Mouse (Mus musculus): ENCODE data around the gene Itga9. TPM values are rescaled to one million over a fixed set of nuclear protein-coding genes. Genes with fewer than 3 reads are reported as not detected.

The Itga9 gene
- polyA plus RNA-seq, 1 experiment from 2014 or later, result 6.3 TPM

DNA sequence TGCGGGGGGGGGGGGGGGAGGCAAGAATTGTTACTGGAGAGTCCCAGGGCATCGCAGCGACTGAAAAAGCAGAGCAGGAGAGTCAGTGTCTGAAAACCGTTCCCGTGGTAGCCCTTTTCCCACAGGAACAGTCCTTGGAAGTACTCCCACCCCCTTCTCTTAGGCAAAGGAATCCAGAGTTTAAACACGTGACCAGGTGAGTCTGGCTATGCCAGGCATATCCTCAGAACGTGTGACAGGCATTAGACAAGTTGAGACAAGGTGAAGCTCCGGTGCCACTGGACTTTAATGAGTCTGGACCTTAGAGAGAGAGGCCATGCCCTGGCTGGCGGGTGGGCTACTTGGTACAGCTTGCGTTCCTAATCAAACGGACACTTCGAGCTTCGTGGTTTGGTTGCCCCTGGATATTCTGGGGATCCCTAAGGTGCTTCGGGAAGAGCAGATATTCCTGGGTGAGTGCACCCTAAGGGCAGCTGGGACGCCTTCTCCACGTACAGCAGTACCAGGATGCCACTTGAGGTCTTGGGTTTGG, 318.1 kb downstream of the Itga9 start:
- H3K27ac ChIP-seq (ENCODE audit: low read depth, low read length), result no peak overlapping the region
- 0 out of 2 replicates have a peak, but pooled peaks have one; percentile 1 for ATAC-seq (replicated peaks; ENCODE audit: low FRiP score)
- H3K27me3 ChIP-seq (ENCODE audit: control insufficient read depth, insufficient read depth, low read length), result no peaks in the 10 kb centered on the region
- WGBS, result 11% methylated on average over 16 of the region's 16 CpGs
- peak overlapping the region; percentile 96 for H3K4me2 ChIP-seq (ENCODE audit: low read depth, low read length, severe bottlenecking)
- H3K9ac ChIP-seq (ENCODE audit: low read length), result peak overlapping the region; percentile 60
- DNase-seq (ENCODE audit: low spot score), result no peak
- H3K4me1 ChIP-seq (replicated peaks; ENCODE audit: control insufficient read depth, insufficient read depth, low read length), result peaks cover 7% of the 10 kb centered on the region; the same call in 1 of the 2 replicates
- no peaks in the 10 kb centered on the region for H3K9me3 ChIP-seq (ENCODE audit: control insufficient read depth, low read length)
- peak overlapping the region; percentile 73 for H3K4me3 ChIP-seq (ENCODE audit: low read depth, low read length)
- H3K36me3 ChIP-seq (ENCODE audit: control insufficient read depth, insufficient read depth, low read length), result no peaks in the 10 kb centered on the region

DNA sequence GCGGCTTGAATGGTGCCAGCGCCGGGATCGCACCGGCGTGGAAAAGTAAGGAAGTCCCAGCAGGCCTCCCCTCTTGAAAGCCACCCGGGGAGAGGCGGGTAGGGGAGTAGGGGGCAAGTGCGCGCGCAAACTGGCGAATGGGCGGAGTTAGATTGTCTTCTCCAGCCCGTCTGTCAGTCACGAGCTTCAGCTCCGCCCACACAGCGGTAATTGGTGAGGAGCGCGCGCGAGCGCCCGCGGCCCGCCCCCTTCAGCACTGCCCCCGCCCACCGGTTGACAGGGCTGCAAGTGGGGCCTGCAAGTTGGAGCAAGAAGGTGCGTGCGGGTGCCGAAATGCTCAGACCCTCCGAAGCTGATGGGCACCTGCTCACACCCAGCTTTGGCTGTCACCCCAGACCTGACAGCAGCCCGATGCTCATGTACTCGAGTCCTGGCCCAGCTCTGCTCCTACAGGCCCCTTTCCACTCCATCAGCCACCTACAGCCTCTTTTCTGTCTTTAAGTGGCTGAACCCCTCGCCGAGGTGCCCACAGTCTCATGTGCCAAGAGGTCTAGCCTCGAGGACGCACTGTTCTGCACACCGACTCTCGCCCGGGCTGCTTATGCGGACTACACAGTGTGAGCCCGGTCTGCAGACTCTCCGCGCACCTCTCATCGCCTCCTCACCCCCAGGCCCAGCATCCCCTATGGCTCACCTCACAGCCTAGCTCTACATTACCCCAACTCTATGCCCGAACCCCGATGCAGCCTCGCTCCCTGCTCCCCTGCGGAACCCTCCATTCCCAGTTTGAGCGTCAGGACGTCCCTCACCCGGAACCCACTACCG, 319.0 kb downstream of the Itga9 start:
- H3K4me3 ChIP-seq (ENCODE audit: low read depth, low read length), result peak overlapping the region; percentile 73
- WGBS, result under 1% methylated on average over 53 of the region's 53 CpGs
- H3K27ac ChIP-seq (ENCODE audit: low read depth, low read length), result peak overlapping the region; percentile 59
- peak; percentile 89 for ATAC-seq (replicated peaks; ENCODE audit: low FRiP score)
- no peaks in the 10 kb centered on the region for H3K27me3 ChIP-seq (ENCODE audit: control insufficient read depth, insufficient read depth, low read length)
- peak; percentile 99 for DNase-seq (ENCODE audit: low spot score)
- peak overlapping the region; percentile 96 for H3K4me2 ChIP-seq (ENCODE audit: low read depth, low read length, severe bottlenecking)
- peaks cover 7% of the 10 kb centered on the region; the same call in 1 of the 2 replicates for H3K4me1 ChIP-seq (replicated peaks; ENCODE audit: control insufficient read depth, insufficient read depth, low read length)
- no peaks in the 10 kb centered on the region for H3K36me3 ChIP-seq (ENCODE audit: control insufficient read depth, insufficient read depth, low read length)
- H3K9me3 ChIP-seq (ENCODE audit: control insufficient read depth, low read length), result no peaks in the 10 kb centered on the region
- peak overlapping the region; percentile 82 for H3K9ac ChIP-seq (ENCODE audit: low read length)

DNA sequence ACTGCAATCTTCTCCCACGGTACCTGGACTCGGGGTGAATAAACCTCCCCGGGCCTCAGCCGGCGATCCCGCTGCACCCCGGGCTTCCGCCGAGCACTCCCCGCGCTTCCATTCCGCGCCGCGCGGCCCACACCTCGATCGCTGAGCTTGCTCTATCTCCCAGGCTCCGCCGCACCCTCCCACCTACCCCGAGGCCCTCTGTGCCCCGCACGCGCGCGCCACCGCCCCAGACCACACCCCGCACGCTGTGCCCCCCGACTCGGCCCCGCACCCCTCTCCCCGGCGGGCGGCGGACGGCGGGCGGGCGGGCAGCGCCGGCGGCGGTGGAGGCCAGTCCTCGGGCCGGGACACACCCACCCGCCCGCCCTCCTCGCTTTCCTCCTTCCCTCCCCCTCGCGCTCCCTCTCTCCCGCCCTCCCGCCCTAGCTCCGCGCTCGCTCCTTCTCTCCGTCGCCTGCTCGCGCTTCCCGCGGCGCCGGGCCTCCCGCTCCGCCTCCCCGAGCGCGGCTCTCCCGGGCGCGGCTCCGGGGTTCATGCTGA, 319.7 kb downstream of the Itga9 start, which contains the start of gene Ctdspl:
Gene Ctdspl (plus strand): TSS at position 343 of the 540 bp plus-strand sequence.
- WGBS, result under 1% methylated on average over 51 of the region's 73 CpGs
- DNase-seq (ENCODE audit: low spot score) (peak; percentile 80), ATAC-seq (replicated peaks; ENCODE audit: low FRiP score) (peak; percentile 53)
- no peaks in the 10 kb centered on the region for H3K9me3 ChIP-seq (ENCODE audit: control insufficient read depth, low read length)
- H3K27me3 ChIP-seq (ENCODE audit: control insufficient read depth, insufficient read depth, low read length), result no peaks in the 10 kb centered on the region
- H3K36me3 ChIP-seq (ENCODE audit: control insufficient read depth, insufficient read depth, low read length), result no peaks in the 10 kb centered on the region
- peak within 1 kb of the TSS; percentile 59 for H3K27ac ChIP-seq (ENCODE audit: low read depth, low read length)
- H3K9ac ChIP-seq (ENCODE audit: low read length), result peak within 1 kb of the TSS; percentile 82
- H3K4me1 ChIP-seq (replicated peaks; ENCODE audit: control insufficient read depth, insufficient read depth, low read length), result peaks cover 5% of the 10 kb centered on the region; the same call in 1 of the 2 replicates
- H3K4me3 ChIP-seq (ENCODE audit: low read depth, low read length), result peak within 1 kb of the TSS; percentile 73
- H3K4me2 ChIP-seq (ENCODE audit: low read depth, low read length, severe bottlenecking), result peak within 1 kb of the TSS; percentile 96

DNA sequence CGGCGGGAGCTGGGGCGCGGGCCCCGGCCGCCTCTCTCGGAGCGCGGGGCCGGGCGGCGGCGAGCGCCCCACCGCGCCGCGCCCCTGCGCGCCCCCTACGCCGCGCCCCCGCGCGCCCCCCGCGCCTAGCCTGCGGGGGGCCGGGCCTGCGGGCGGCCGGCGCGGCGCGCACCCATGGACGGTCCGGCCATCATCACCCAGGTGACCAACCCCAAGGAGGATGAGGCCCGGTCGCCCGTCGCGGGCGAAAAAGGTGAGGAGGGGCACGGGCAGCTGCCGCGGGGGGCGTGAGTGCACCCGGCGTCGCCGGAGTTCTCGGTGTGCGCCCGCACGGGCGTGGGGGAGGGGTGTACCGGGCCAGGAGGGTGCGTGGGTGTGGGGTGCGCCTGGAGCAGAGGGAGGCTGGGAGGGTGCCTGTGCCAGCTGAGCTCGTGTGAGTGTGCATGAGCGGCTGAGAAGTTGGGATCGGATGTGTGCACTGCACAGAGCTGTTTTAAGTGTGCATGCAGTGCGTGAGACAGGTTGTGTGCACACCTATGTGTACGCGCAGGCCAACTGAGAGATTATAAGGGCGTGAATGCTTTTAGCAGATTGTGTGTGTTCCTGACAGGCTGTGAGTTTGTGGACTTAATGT, 320.3 kb downstream of the Itga9 start:
- Histone ChIP-seq H3K9me3 (ENCODE audit: control insufficient read depth, low read length) (no peaks in the 10 kb centered on the region), H3K9ac (ENCODE audit: low read length) (peak overlapping the region; percentile 82), H3K4me3 (ENCODE audit: low read depth, low read length) (peak overlapping the region; percentile 73), H3K36me3 (ENCODE audit: control insufficient read depth, insufficient read depth, low read length) (no peaks in the 10 kb centered on the region), H3K27me3 (ENCODE audit: control insufficient read depth, insufficient read depth, low read length) (no peaks in the 10 kb centered on the region), H3K27ac (ENCODE audit: low read depth, low read length) (peak overlapping the region; percentile 59; the same call in 1 of the 2 replicates), H3K4me1 (replicated peaks; ENCODE audit: control insufficient read depth, insufficient read depth, low read length) (peaks cover 5% of the 10 kb centered on the region; the same call in 1 of the 2 replicates), H3K4me2 (ENCODE audit: low read depth, low read length, severe bottlenecking) (peak overlapping the region; percentile 96)
- ATAC-seq (replicated peaks; ENCODE audit: low FRiP score) (peak; percentile 16; the same call in 1 of the 2 replicates), DNase-seq (ENCODE audit: low spot score) (peak; percentile 70)
- 3% methylated on average over 51 of the region's 68 CpGs for WGBS

DNA sequence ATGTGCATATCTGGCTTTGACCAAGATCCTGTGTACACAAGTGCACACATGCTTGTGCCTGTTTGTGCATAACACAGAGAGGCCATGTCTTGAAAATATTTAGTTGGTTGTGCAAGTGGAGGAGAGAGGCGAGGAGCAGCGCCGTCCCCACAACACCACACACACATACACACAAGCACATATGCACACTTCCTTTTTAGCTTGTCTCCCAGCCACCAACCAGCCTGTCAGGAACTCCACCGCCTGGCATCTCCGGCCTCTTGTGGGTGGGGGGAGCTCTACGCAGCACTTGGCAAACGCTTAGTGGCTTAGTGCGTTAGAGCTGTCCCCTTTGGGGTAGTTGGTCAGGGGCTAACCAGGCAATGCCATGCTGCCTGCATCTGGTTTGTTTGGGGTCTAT, 321.0 kb downstream of the Itga9 start:
- H3K9me3 ChIP-seq (ENCODE audit: control insufficient read depth, low read length), result no peaks in the 10 kb centered on the region
- WGBS, result 58% methylated on average over 8 of the region's 8 CpGs
- no peaks in the 10 kb centered on the region for H3K36me3 ChIP-seq (ENCODE audit: control insufficient read depth, insufficient read depth, low read length)
- H3K4me1 ChIP-seq (replicated peaks; ENCODE audit: control insufficient read depth, insufficient read depth, low read length), result peaks cover 5% of the 10 kb centered on the region; the same call in 1 of the 2 replicates
- peak overlapping the region; percentile 82; the same call in 1 of the 2 replicates for H3K9ac ChIP-seq (ENCODE audit: low read length)
- no peak overlapping the region for H3K27ac ChIP-seq (ENCODE audit: low read depth, low read length)
- DNase-seq (ENCODE audit: low spot score) (no peak), ATAC-seq (replicated peaks; ENCODE audit: low FRiP score) (no peak)
- no peaks in the 10 kb centered on the region for H3K27me3 ChIP-seq (ENCODE audit: control insufficient read depth, insufficient read depth, low read length)
- peak overlapping the region; percentile 73 for H3K4me3 ChIP-seq (ENCODE audit: low read depth, low read length)
- H3K4me2 ChIP-seq (ENCODE audit: low read depth, low read length, severe bottlenecking), result peak overlapping the region; percentile 96

DNA sequence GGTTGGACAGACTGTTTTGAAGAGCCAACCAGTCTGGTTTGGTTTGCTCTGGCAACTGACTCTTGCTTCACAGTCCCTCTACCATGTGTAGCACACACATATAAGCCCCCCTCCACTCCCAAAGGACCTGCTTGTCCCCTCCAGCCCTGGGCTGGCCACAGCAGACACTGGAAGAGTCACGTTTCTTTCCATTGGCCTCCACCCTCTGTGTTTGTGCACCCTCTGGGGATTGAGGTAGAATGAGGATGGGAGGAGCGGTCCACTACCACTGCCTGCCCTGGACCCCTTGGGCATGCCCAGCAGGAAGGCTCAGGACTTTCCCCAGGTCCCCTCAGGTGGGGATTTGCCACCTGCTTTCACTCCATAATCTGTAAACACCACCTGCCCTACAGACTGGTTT, 321.5 kb downstream of the Itga9 start:
- H3K36me3 ChIP-seq (ENCODE audit: control insufficient read depth, insufficient read depth, low read length), result no peaks in the 10 kb centered on the region
- DNase-seq (ENCODE audit: low spot score), result no peak
- H3K27ac ChIP-seq (ENCODE audit: low read depth, low read length), result no peak overlapping the region
- no peak overlapping the region for H3K4me3 ChIP-seq (ENCODE audit: low read depth, low read length)
- H3K27me3 ChIP-seq (ENCODE audit: control insufficient read depth, insufficient read depth, low read length), result no peaks in the 10 kb centered on the region
- H3K4me1 ChIP-seq (replicated peaks; ENCODE audit: control insufficient read depth, insufficient read depth, low read length), result peaks cover 5% of the 10 kb centered on the region; the same call in 1 of the 2 replicates
- H3K9ac ChIP-seq (ENCODE audit: low read length), result no peak overlapping the region
- ATAC-seq (replicated peaks; ENCODE audit: low FRiP score), result no peak
- H3K4me2 ChIP-seq (ENCODE audit: low read depth, low read length, severe bottlenecking), result peak overlapping the region; percentile 96; the same call in 1 of the 2 replicates
- WGBS, result 59% methylated on average over 2 of the region's 2 CpGs
- H3K9me3 ChIP-seq (ENCODE audit: control insufficient read depth, low read length), result no peaks in the 10 kb centered on the region

DNA sequence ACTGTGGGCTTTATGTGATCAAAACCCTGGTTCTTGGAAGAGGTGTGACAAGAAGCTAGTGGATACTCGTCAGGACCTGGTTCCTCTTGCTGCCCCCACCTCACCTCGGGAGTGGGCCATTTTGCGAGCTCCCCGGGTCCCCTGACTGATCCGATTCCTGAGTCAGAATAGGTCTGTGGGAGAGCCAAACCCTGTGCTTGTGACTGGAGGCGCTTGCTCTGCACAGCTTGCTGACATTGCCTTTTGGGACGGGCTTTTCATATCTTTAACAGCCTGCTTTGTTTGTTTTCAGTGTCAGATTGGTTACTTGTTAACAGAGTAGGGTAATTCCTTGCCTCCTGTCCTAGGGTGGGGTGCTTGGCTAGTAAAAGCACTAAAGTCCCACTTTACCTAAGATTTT, 322.2 kb downstream of the Itga9 start:
- ATAC-seq (replicated peaks; ENCODE audit: low FRiP score) (no peak), DNase-seq (ENCODE audit: low spot score) (no peak)
- Histone ChIP-seq H3K36me3 (ENCODE audit: control insufficient read depth, insufficient read depth, low read length) (no peaks in the 10 kb centered on the region), H3K4me3 (ENCODE audit: low read depth, low read length) (no peak overlapping the region), H3K9ac (ENCODE audit: low read length) (no peak overlapping the region), H3K27ac (ENCODE audit: low read depth, low read length) (no peak overlapping the region), H3K4me2 (ENCODE audit: low read depth, low read length, severe bottlenecking) (no peak overlapping the region), H3K4me1 (replicated peaks; ENCODE audit: control insufficient read depth, insufficient read depth, low read length) (peaks cover 5% of the 10 kb centered on the region; the same call in 1 of the 2 replicates), H3K9me3 (ENCODE audit: control insufficient read depth, low read length) (no peaks in the 10 kb centered on the region), H3K27me3 (ENCODE audit: control insufficient read depth, insufficient read depth, low read length) (no peaks in the 10 kb centered on the region)
- 58% methylated on average over 7 of the region's 7 CpGs for WGBS

DNA sequence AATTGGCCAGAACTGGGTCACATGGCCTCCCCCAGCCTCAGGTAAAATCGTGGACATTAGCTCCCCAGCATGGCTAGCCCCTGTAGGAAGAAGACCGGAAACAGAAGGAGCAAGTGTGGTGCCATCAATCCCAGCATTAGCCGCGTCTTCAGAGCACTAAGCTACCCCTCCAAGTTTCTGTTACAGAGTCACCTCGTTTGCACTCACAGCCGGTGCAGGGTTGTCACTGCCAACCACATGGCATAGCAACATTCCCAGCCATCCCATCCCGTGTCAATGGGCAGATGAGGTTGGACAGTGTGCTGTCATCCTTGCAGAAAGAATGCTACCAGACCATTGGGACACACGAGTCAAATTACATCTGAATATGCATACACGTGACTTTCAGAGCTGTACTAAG, 324.1 kb downstream of the Itga9 start:
- H3K27me3 ChIP-seq (ENCODE audit: control insufficient read depth, insufficient read depth, low read length), result no peaks in the 10 kb centered on the region
- H3K27ac ChIP-seq (ENCODE audit: low read depth, low read length), result no peak overlapping the region
- no peak overlapping the region for H3K4me3 ChIP-seq (ENCODE audit: low read depth, low read length)
- ATAC-seq (replicated peaks; ENCODE audit: low FRiP score), result no peak
- no peak for DNase-seq (ENCODE audit: low spot score)
- WGBS, result 82% methylated on average over 9 of the region's 9 CpGs
- peaks cover 2% of the 10 kb centered on the region; the same call in 1 of the 2 replicates for H3K4me1 ChIP-seq (replicated peaks; ENCODE audit: control insufficient read depth, insufficient read depth, low read length)
- no peaks in the 10 kb centered on the region for H3K9me3 ChIP-seq (ENCODE audit: control insufficient read depth, low read length)
- no peaks in the 10 kb centered on the region for H3K36me3 ChIP-seq (ENCODE audit: control insufficient read depth, insufficient read depth, low read length)
- no peak overlapping the region for H3K4me2 ChIP-seq (ENCODE audit: low read depth, low read length, severe bottlenecking)
- H3K9ac ChIP-seq (ENCODE audit: low read length), result no peak overlapping the region

All from forebrain, embryonic 11.5 days (tissue).